Mouse (Mus musculus): ENCODE measurements around the gene Cacna2d1.

Cacna2d1 gene

DNA sequence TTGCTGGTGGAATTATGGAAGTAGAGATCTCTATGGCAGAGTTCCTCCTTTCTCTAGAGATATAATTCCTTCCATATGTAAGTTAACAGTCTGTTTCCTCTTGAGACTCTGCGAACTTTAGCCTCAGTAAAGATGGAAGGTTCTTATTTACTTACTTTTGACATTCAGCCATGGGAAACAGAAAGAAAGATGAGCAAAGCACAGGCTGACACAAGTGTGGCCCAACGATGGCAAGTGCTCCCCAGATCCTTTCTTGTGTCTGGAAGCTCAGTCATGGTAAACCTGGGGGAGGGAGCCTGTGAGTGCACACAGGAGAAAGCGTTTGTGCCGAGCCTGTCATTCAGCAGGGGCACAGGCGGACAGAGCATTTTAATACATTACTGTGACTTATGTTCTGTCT lies 48.9 kb downstream of the Cacna2d1 start:
- DNase-seq (ENCODE audit: low read depth) = peak; percentile 53

DNA sequence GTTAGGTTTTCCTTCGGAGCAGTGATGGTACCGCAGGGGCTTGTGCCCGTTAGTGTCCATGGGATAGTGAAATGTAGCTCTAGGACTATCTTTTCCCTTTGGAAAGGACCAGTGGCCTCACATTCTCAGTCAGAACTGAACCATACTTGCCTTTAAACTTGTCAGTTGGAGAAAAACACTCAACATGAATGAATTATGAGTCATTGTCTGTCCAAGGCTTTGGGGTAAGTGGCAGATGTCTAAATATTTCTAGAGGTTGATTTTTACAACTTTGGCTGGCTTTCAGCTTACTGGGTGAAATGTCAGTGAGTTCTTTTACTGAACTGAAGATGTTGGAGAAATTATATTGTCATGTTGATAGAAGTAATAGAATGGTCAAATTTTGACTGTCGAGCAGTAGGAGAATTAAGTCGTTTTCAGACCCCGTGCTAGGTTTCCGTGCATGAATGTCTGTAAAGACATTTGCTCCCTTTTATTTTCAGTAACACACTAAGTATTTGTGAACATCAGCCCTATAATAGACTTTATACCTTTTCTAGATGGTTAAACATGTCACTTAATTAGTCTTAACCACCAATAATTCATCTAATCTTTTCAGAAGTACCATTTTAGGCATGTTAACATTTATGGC lies 50.9 kb downstream of the Cacna2d1 start:
- DNase-seq (ENCODE audit: low read depth) = peak; percentile 52

DNA sequence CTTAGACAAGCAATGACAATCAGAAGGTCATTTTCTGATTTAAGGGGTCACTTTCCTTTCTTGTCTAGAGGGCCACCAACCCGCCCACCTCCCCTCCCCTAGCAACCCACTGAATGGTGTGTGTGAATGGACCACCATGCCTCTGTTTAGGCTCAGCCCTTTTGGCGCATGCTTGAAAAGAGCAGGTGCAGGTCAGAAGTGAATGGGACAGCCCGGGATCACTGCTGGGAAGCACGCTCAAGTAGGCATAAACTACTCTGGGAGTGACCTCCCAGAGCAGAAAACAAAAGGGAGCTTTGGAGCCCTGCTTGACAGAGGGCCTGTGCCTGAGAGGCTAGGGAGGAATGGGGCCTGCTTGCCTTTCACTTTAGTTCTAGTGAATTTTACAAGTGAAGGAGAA lies 51.4 kb downstream of the Cacna2d1 start:
- DNase-seq (ENCODE audit: low read depth) = no peak

DNA sequence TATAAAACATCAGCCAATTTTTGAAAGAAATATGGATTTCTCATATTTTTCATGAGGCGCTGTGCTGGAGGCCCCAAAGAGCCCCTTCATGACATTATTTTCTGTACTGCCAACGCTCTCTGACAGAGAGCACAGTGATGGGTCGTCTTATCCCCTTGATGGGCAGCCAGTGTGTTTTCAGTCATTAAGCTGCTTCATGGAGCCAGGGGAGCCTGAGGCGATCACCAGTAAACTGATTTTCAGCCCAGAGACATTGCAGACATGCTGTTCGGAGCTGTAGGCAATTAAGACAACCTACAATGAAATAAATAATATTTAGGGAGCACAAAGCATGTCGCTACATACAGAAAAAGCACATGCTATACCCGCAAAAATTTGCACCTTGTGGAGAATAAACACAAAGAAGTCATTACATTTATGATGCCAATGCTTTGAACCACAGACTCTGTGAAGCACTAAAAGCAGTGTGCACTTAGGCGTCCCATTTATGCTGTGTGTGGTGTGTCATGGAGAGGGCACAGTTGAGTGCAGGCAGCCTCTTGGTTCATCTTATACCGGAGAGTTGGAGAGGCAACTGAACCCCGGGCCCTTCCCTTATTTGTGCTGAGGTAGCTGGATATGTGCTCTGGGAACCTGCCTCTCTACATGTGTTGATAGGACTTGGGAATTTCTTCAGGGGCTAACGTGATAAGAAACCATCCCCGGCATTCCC lies 57.1 kb downstream of the Cacna2d1 start:
- DNase-seq (ENCODE audit: low read depth) = no peak

DNA sequence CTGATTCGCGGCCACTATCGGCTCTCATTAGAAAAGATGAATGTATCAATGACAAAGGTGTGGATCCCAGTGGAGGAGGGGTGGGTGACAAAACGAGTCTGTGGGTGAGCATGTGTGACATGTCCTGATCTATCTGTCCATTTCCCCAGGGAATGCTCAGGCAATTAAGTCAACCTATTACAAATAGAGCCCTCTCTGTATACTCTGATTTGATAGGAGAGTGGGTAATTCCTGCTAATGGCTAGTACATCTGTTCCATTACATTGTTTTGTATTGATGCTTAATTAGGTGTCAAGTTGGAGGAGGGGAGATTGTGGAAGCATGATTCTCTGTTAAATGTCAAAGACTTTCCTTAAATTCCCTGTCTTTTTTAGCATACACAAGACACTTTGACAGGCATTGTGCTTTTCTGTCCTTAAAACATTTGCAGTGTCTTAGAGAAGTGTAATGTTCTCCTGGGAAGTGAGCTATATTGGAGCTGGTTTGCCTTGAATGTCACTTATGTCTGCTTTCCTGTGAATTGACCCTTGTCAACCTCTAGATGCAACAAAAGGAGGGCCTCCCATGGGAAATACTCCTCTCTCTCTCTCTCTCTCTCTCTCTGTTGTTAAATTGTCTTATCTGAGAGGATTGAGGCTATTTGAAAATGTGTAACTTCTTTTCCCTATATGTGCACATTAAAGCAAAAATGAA lies 58.9 kb downstream of the Cacna2d1 start:
- no peak for DNase-seq (ENCODE audit: low read depth)

DNA sequence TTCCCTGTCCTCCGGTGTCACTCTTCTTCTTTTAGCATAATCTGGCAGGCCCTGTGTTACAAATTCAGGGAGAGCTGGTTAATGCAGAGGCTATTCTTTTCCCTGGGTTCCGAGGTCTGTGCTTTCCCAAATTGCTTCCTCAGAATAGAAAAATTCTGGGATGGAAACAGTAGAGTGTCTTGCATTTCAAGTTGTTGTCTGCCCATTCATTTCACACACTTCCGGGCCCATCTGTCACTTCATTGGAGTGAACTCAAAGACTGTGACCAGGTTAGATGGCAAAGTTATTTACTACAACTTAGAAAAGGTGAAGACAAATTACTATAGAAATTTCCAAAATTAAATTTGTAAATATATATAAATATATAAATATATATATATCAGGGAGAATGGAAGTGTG lies 62.7 kb downstream of the Cacna2d1 start:
- no peak for DNase-seq (ENCODE audit: low read depth)

DNA sequence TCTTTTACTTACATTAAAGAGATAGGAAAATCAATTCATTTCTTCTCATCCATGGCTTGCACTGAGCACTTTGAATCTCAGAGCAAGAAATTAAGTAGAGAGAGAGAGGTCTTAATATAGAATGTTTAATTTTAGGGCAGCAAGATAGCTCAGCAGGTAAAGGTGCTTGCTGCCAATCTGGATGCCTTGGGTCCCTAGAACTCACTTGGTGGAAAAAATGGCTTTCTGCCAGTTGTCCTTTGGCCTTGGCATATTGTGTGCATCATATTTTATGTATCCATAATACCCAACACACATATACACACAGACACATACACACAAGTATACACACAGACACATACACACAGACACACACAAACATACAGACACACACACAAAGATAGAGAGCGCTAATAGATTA lies 63.3 kb downstream of the Cacna2d1 start:
- no peak for DNase-seq (ENCODE audit: low read depth)

DNA sequence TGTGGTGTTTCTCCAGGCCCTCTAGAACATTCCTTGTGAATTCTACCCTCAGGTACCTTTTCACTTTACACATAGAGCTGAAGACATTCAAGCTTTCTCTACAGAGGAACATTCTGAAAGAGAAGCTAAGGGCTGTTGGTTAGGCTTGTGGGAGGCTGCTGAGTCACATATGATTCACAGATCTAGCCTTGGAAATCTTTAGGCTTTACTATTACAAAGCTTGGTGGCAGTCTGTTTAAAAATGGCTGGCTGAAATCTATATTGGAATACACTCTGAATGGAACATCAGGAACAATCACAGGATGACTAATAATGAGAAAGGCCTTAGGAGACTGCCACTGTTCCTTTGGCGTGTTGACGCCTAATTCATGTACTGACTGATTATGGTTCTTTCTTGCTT lies 66.4 kb downstream of the Cacna2d1 start:
- peak; percentile 70 for DNase-seq (ENCODE audit: low read depth)

DNA sequence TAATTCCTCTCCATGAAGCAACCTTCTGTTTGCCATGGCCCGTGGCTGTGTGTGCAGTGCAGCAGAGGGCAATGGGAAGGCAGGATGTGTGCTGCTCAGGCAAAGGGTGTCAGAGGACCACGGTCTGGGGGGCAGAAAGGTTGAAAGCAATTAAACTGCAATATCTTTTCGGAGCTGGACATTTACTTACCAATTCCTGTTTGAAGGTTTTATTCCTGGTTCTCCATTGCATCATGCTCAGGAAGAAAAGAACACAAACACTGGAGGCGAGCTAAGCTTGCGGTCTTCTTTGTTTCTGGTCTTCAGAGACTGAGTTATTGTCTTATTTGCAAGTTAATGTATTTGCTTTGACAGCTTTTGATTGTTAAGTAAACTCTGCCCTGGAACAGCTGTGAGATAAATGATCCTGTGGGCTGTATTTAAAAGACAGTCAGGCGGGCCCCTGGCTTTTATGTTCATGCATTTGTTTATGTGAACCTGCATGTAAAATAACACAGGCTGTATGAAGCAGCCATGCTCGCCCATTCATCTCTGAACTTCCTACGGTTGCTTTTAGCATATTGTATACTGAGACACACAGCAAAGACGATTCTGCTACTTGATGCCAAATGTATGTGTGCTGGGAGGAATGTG lies 68.1 kb downstream of the Cacna2d1 start:
- no peak for DNase-seq (ENCODE audit: low read depth)

DNA sequence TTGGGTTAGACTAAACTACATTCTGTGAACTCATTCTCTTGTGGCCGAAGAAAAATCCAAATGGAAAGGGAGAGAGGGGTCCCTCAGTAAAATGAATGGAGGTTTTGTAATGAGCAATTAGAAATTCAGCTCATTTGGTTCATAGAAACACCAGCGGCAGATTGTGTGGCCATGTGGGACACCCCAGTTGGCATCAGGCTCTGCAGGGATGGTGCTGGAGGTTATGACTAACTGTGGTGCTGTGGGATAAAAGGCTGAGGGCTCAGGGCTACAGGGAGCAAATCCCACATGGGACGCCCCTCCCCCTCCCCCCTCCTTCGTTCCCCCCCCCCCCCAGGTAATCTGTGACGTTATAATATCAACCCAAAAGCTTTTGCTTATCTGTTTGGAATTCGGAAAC lies 69.8 kb downstream of the Cacna2d1 start:
- DNase-seq (ENCODE audit: low read depth) = no peak

DNA sequence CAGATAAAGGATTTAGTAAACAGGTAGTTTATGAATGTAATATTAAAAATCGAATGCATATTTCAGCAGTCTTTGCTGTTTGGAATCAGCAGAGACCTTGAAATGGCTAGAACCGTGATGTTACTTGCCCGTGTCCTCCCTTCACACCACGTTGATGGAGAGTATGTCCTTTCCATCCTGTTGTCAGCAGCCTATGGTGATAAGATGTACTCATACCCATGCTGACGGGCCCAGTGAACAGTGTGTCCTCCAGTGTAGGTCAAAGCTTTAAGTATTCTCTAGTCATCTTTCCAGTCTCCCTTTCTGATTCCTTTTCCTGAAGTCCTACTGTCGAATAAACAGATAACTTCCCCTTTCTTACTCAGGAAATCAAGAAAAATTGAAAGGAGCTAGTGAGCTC lies 72.5 kb downstream of the Cacna2d1 start:
- no peak for DNase-seq (ENCODE audit: low read depth)

DNA sequence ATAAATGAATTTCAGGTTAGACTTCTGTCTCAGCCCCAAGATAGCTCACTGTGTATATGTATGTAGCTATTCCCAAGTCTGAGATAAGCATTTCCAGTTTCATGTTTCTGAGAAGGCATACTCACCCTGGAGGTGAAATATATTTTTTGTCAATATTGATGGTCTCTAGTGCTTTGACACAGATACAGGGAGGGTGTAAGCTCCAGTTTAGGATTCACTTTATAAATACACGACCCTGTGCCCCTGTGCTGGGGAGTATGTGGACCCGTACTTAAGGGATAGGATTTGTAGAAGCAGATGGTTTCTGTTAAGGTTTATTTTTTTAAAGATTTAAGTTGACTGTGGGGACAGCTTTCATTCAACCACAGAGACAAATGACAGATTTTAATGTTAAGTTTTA lies 79.2 kb downstream of the Cacna2d1 start:
- no peak for DNase-seq (ENCODE audit: low read depth)

DNA sequence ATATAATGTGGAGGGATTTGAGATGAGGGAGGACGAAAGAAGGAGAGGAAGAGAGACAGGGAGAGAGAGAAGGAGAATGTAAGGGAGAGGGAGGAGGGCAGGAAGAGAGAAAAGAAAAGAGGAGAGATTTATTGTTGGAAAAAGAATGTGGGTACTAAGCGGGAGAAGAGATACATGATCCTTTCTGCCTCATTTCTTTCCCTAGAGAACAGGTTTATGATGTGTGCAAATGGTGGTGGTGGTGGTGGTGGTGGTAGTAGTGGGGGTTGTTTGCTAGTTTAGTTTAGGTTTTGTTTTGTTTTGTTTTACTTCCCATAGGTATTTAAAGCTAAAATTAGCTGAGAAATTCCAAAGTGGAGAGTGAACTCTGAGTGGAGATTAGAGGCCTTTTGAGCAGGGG lies 79.9 kb downstream of the Cacna2d1 start:
- DNase-seq (ENCODE audit: low read depth) = no peak

DNA sequence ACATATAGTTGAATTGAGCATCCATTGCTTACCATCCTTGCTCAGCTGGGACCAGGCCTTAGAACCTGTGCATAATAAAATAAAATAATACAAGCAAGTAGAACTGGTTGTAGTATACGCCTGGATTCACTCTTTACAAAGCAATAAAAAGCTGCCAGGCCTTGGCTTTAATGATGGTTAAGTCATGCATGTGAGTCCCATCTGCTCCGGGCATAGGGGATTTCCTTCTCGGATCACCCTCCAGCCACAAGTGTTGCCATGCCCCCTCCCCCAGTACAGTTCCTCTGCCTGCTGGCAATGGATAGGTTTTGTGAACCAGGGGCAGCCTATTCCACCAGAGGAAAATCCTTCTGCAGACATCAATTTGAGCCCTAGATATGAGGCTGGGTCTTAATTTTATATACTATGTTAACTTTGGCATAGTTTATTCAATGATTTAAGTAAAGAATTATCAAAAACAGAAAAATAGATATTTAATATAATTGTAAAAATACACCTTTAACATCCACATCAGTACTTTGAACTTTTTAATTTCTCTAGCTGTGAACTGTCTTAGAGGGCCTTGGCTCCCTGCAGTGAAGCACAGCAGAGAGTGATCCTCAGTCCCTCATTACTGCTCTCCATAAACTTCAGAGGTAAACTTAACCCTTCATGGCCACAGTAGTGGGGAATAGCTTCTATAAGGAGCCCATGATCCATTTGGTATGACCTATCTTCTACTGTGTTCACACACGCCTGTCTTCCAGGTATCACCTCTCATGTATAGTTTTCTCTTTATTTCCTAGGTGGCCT lies 90.3 kb downstream of the Cacna2d1 start:
- DNase-seq (ENCODE audit: low read depth) = no peak

DNA sequence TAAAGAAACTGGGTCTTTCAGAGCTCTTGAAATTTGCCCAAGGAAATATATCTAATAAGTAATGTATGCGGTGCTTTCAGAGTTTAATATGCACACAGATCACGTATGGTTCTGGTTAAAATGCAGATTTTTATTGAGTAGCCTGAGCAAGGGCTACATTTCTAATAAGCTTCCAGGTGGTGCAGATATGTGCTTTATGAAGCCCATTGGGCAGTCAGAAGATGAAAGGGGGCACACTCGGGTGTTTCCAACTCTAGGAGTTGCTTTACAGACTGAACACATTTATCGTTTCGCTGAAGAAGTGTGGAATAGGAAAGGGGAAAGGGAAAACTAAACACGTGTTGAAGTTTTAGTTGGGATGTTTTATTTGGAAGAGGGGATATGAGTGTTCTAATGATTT lies 94.4 kb downstream of the Cacna2d1 start:
- no peak for DNase-seq (ENCODE audit: low read depth)

DNA sequence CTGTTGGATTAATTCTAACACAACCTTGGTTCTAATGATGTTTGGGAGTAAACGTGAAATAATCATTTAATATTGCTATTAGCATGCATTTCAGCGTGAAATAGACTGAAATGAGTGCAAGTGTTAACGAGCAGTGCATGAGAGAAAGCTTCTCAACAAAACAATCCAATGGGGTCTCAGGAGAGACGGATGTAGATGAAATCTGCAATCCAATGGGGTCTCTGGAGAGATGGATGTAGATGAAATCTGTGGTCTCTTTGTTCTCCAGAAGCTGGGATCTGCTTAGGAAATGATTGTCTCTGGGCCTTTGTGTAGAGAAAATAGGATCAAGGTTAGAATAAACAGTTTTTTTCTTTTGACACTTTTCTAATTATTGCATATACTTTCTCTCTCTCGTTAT lies 95.0 kb downstream of the Cacna2d1 start:
- no peak for DNase-seq (ENCODE audit: low read depth)

DNA sequence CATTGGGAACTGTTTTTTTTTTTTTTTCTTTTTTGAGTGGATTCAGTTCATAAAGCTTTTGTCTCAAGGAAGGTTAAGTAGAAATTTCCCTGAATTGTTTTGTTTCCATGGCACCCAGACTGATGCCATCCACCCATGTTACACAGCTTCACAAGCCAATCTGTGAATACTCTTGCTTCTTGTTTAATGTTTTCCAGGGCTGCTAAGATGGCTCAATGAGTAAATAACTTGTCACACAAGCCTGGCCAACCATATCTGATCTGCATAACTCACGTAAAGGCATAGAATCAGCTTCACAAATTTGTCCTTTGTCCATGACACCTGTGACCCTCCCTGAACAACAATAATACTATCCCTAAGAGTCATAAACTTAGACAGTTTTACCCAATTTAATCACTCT lies 99.1 kb downstream of the Cacna2d1 start:
- no peak for DNase-seq (ENCODE audit: low read depth)

DNA sequence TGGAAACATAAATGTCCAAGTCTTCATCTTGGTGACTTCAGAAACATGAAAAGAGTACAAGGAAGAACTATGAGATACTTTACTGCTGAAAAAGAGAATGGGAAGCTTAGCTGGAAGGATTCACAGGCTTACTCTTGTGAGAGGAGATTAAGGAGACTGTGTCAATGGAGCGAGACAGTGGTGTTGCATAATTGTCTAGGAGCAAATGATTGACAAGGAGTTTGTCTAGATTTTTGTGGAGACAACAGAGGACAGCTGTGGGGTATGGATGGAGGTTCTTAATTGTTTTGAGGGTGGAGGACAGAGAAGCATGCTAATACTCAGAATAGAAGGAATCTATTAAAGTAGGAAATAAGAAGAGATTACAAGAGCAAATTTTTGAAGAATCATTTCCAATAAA lies 100.8 kb downstream of the Cacna2d1 start:
- DNase-seq (ENCODE audit: low read depth) = no peak

DNA sequence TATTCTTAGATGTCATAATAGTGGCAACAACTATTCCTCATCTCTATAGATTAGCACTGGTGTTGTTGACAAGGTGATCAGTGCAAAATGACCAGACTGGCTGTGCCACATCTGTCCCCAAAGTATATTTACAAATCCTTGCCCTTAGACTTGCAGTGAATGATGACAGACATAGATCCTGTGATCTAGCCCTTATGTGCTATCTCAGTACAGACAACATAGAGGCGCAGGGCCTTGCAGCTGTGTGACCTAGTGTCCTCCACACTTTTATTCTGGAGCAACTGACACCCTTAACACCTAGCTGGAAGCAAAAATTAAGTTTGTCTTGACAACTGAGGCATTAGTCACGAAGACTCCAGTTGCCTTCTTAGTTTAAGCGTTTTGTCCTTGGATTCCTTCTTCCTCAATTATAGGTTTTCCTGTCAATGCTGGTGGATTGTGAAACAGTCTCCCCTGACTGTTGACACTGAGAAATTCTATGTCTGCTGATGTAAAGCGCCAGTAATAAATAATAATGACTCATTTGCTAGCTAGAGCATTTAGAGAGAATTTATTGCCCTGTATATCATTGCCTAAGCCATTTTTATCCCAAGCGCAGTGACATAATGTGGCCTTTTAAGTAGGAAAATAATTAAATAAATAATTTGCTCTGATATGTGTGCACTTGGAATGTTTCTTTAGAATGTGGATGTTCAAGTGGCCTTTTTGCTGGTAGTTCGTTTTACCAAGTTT lies 110.8 kb downstream of the Cacna2d1 start:
- peak; percentile 57 for DNase-seq (ENCODE audit: low read depth)

DNA sequence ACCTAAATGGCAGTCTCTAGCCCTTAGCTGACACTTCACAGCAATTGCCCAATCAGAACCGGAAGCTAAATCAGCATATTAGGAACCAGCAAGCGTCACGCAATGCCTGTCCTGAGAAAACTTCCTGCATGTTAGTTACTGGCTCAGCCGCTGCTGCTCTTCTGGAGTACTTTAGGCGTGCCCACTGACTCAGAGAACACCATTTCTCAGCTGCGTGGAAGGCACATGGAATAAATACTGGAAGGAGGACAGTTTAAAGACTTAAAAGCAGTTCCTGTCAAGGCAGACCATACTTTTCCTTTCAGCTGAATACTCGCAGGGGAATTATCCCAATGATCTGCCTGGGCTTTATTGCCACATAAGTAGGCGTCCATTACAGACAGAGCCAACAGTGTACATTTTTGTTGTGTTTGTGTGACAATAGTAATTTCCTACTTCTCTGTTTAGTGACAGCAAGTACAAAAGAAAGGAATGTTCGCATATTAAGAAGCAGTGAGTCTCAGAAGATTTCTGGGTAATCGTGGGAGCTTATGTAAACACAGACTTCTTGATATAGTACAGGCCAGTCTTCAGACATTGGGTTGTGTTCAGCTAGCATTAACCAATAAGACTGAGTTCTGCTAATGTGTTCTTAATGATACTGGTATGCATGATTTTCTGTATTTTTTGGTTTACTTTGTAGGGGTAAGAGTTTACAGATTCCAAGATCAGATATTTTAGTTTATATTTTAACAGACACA lies 113.1 kb downstream of the Cacna2d1 start:
- DNase-seq (ENCODE audit: low read depth) = peak; percentile 64

DNA sequence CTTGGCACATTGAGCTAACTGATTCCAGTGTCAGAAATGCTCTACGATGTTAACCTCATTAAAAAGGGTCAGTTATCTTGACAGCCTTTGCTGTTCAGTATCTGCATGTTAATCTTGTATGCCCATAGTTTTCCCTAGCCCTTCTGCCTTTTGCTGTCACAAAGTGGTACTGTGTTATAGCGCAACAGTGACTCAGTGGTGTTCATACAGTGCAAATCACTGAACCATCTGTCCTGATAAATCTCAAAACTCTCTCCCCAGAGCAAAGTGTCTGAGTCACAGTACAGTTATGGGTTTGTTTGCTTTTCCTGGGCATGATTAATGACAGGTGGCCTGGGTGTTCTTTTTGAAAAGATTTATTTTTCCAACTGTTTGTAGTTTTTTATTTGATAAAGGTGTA lies 122.3 kb downstream of the Cacna2d1 start:
- peak; percentile 57 for DNase-seq (ENCODE audit: low read depth)
